In genomic region chr5:127481416-127481815, GRCm38 (mm10) we compare ENCODE assay signal across 8 mouse cellular contexts.
DNase-seq lines count a peak whose midpoint lies in the region; ATAC-seq and TF ChIP-seq lines count a peak whose summit lies in the region.
"Had no signal": no experiment of that assay in that cellular context is flagged by ENCODE, and none has a peak within 500 bp of the region (broad histone marks: within the 10 kb centered on the region; RNA-seq: fewer than 3 reads in every experiment).

No protein-coding gene starts in this region.

- no peak overlapping the region for H3K4me3 ChIP-seq in liver, adult 2 months (ENCODE audit: insufficient read depth, low read depth, low read length)
- no peak overlapping the region for H3K4me3 ChIP-seq in liver, embryonic 11.5 days (ENCODE audit: low read depth, low read length)
- no peak overlapping the region for H3K4me3 ChIP-seq in embryonic facial prominence, embryonic 10.5 days
- no peak overlapping the region for H3K4me3 ChIP-seq in small intestine, adult 2 months (ENCODE audit: low read depth, low read length)
- H3K4me3 ChIP-seq: erythroblast, embryonic 14.5 days had no signal

- no peak for TF ChIP-seq POLR2A in liver, adult 2 months (IDR thresholded peaks at IDR 0.05; ENCODE audit: extremely low read depth, insufficient read depth, low read length)
- TF ChIP-seq POLR2A in small intestine, adult 2 months (IDR thresholded peaks at IDR 0.05; ENCODE audit: low read depth, low read length): no peak

- peak; percentile 9 for DNase-seq in liver, adult 2 months (ENCODE audit: extremely low read depth, low read depth, low spot score)
- DNase-seq in liver, embryonic 11.5 days (ENCODE audit: low spot score): no peak
- DNase-seq in Muller cell, postnatal 12 days (ENCODE audit: inconsistent ontology term): peak; percentile 27
- DNase-seq in adrenal gland, postnatal 14 days: peak; percentile 66
- peak; percentile 72 for DNase-seq in embryonic facial prominence, embryonic 10.5 days (ENCODE audit: low spot score)
- DNase-seq in kidney, postnatal 4 days: peak; percentile 65 to 68

- no peak for TF ChIP-seq CTCF in liver, adult 2 months (IDR thresholded peaks at IDR 0.05; ENCODE audit: low read depth, low read length)
- peak; percentile 18; the same call in 1 of the 2 replicates for TF ChIP-seq CTCF in small intestine, adult 2 months (IDR thresholded peaks at IDR 0.05; ENCODE audit: extremely low read depth, insufficient read length, insufficient replicate concordance, low read depth, low read length)

- no peak for ATAC-seq in liver, embryonic 11.5 days (replicated peaks; ENCODE audit: low FRiP score)

- no peaks in the 10 kb centered on the region for H3K27me3 ChIP-seq in liver, adult 2 months (ENCODE audit: control insufficient read depth, insufficient read depth, low read length)
- no peaks in the 10 kb centered on the region for H3K27me3 ChIP-seq in liver, embryonic 11.5 days (replicated peaks; ENCODE audit: control insufficient read depth, insufficient read depth, low read length)
- H3K27me3 ChIP-seq in embryonic facial prominence, embryonic 10.5 days (replicated peaks; ENCODE audit: low read depth, poor library complexity, severe bottlenecking): peaks cover 5% of the 10 kb centered on the region
- no peaks in the 10 kb centered on the region for H3K27me3 ChIP-seq in small intestine, adult 2 months (ENCODE audit: control insufficient read depth, insufficient read depth, low read length)

- no peak overlapping the region for H3K27ac ChIP-seq in liver, adult 2 months (replicated peaks; ENCODE audit: insufficient read depth, low read depth, low read length)
- H3K27ac ChIP-seq in liver, embryonic 11.5 days (ENCODE audit: low read depth, low read length): no peak overlapping the region
- no peak overlapping the region for H3K27ac ChIP-seq in embryonic facial prominence, embryonic 10.5 days (replicated peaks)
- H3K27ac ChIP-seq in small intestine, adult 2 months (ENCODE audit: insufficient read depth, low read depth, low read length): no peak overlapping the region

- no peaks in the 10 kb centered on the region for H3K9me3 ChIP-seq in liver, embryonic 11.5 days (ENCODE audit: control insufficient read depth, low read length)
- H3K9me3 ChIP-seq in embryonic facial prominence, embryonic 10.5 days: no peaks in the 10 kb centered on the region

- no peaks in the 10 kb centered on the region for H3K36me3 ChIP-seq in liver, adult 2 months (ENCODE audit: control insufficient read depth, insufficient read depth, low read length)
- no peaks in the 10 kb centered on the region for H3K36me3 ChIP-seq in liver, embryonic 11.5 days (ENCODE audit: control insufficient read depth, insufficient read depth, low read length)
- 0 out of 2 replicates have a peak, but pooled peaks cover 5% of the 10 kb centered on the region for H3K36me3 ChIP-seq in embryonic facial prominence, embryonic 10.5 days (replicated peaks)
- no peaks in the 10 kb centered on the region for H3K36me3 ChIP-seq in small intestine, adult 2 months (ENCODE audit: control insufficient read depth, insufficient read depth, low read length)

- H3K4me1 ChIP-seq in liver, adult 2 months (ENCODE audit: control insufficient read depth, insufficient read depth, low read length): no peaks in the 10 kb centered on the region
- no peaks in the 10 kb centered on the region for H3K4me1 ChIP-seq in liver, embryonic 11.5 days (replicated peaks; ENCODE audit: control insufficient read depth, insufficient read depth, low read length)
- H3K4me1 ChIP-seq in embryonic facial prominence, embryonic 10.5 days: peaks cover 39% of the 10 kb centered on the region
- 0 out of 2 replicates have a peak, but pooled peaks cover 2% of the 10 kb centered on the region for H3K4me1 ChIP-seq in small intestine, adult 2 months (ENCODE audit: control insufficient read depth, insufficient read depth, insufficient read length, low read length)

- no peak overlapping the region for H3K9ac ChIP-seq in liver, adult 2 months (ENCODE audit: low read depth, low read length)
- H3K9ac ChIP-seq in liver, embryonic 11.5 days (ENCODE audit: low read depth, low read length): no peak overlapping the region

- H3K4me2 ChIP-seq in liver, embryonic 11.5 days: no peak overlapping the region

- H3K79me2 ChIP-seq in liver, adult 2 months (ENCODE audit: control insufficient read depth, insufficient read depth, low read length): no peaks in the 10 kb centered on the region

- WGBS in liver, adult 2 months: 25% methylated on average over 5 of the region's 5 CpGs
- 30% methylated on average over 5 of the region's 5 CpGs for WGBS in liver, embryonic 11.5 days
- WGBS in embryonic facial prominence, embryonic 10.5 days: 23% methylated on average over 5 of the region's 5 CpGs
- WGBS in small intestine, adult 2 months: 29% methylated on average over 5 of the region's 5 CpGs
